Mouse (Mus musculus) yolk sac, embryonic 10.5 days (tissue): ENCODE data around the gene Pde9a.

Experiments used
- DNase-seq: peaks from one replicate; pipeline ENCODE4 v3.0.0-alpha.2; 2017; ENCODE audit warnings: low spot score

Gene Pde9a

DNA sequence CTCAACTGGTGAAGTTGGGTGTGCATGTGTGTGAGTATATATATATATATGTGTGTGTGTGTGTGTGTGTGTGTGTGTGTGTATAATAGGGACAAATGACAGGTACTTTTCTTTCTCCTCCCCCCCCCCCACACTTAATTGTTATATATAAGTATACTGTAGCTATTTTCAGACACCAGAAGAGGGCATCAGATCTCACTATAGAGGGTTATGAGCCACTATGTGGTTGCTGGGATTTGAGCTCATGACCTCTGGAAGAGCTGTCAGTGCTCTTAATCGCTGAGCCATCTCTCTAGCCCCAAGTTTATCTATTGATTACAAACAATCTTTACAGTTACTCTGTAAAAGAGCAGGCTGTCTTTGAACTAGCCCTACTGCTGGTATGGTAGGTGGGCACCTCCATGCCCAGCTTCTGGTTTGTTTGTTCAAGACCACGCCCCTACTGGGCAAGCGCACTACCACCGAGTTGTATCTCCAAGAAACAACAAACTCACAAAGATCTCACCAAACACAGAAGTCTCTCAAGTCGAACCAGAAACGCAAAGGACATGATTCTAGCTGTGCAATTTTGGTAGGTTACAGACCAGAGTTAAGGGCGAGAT, 133.4 kb downstream of the Pde9a start:
- DNase-seq = no peak

DNA sequence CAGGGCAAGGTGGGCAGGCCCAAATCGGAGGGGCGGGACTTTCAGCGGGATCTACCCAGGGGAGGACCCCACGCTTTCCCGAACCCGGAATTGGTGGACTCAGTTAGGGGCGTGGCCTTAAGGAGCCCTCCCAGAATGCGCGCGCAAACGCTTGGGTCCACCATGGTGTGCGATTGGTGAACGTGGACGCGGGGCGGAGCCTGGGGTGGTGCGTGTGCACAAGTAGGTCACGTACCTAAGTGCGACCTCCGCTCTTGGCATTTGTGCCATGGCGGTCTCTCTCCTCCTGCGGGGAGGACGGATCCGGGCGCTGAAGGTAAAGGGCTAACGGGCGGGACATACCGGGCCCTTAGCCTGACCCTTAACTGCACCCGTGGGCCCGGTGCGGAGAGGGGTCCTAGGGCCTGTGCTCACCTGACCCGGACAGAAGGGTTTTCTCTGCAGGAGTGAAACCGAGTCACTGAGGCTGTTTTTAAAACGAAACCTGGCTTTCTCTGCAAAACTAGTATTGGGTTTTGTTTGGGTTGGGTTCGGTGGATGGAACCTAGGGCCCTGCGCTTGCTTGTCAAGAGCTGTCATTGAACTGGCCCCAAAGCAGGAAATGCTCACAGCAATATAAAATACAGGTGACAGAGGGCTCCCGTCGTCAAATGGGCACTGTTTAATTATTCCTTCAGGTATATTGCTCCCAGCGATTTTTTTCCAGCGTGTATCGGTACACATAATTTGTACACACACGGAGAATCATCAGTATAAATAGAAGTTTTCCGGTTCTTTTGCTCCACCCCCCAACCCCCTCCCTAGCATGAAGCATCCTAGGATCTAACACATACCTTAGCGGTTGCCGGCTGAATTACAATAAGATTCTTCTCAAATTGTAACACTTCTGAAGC, 134.2 kb downstream of the Pde9a start, which contains the start of the genes Wdr4 and Ndufv3:
Gene Wdr4 (minus strand): TSS at position 35 of the 893 bp plus-strand sequence.
Gene Ndufv3 (plus strand): TSS at position 170 of the 893 bp plus-strand sequence.
- peak; percentile 98 for DNase-seq

- DNase-seq = peak; percentile 67
Observed at GRCm38 (mm10) chr17:31520895-31521294, 134.9 kb downstream of the Pde9a start.

DNA sequence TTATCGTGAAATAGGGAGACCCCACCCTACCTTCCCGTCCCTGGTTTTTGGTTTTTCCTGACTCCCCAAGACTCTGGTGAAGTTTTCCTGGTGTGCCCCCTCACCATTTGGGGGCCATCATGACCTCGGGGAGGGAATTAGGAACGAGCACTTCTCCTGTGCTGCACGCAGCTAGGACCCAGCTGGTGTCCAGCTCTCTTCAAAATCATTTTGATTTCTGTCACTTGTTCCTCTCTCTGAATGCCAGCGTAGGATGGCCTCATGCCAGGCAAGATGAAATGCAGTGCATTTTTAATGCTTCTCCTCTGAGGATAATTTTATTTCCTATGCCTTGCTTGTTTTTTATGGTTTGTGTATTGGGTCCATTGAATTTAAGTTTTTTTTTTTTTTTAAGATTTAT, 135.9 kb downstream of the Pde9a start:
- DNase-seq = no peak

DNA sequence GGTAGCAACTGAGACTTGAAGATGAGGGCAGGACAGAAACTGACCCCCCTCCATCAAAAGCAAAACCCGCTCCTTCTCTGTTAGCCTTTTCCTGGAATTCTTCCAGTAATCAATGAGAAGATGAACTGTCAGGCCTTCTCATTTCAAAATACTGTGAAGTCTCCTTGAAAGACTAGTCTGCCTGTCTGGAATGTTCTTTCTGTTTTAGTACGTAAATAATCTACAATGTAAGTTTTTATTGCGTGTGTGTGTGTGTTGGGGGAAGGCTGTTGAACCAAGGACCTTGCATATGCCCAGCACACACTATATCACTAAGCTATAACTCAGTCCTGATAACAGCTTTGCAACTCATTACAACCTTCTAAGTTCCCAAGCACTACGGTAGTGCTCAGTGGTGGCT, 139.1 kb downstream of the Pde9a start:
- DNase-seq = no peak

DNA sequence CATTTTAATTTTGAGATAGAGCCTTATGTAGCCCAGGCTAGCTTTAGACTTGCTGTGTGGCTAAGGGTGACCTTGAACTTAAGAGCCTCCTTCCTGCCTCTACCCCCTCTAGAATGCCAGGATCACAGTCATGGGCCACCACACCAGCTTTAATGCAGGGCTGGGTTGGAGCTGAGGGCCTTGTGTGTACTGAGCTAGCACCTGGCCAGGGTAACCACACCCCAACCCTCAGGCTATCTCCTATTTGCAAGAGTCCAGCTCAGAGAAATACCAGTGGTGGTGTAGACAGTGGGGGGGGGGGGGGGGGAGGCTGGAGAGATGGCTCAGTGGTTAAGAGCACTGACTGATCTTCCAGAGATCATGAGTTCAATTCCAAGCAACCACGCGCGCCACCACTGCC, 139.8 kb downstream of the Pde9a start:
- DNase-seq = no peak
